Mouse (Mus musculus): ENCODE data around the gene Krt73. TPM values are rescaled to one million over a fixed set of nuclear protein-coding genes. Genes with fewer than 3 reads are reported as not detected.

Krt73 gene
- polyA plus RNA-seq (2015; fragmentation: Nextera tagmentation; extraction: Ambion mirVana), result 17.2 and 30.5 TPM in 2 replicates

DNA sequence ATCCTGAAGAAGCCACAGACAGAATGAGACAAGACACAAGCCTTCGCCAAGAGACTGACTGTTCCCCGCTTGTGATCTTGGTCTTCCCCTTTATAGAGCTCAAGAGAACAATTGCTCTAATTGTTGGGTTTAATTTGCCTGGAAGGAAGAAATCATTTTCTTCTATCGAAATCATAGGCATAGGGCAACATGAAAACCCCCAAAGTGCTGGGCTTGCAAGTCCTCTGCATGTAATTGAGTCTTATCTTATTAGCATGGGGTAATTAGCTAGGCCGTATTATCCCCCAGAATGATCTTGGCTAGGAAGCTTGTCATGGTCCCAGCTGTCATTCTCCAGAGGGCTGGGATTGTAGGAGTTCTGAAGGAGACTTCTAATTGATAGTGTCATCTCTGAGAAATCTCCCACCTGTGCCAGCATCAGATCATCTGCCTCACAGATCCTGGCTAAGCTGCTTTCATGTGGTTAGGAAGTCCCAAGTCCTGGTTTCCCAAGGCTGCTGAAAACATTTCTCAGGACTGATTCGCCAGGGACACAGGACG, at the start of gene Krt73:
Krt73 (minus strand) TSS at position 51 of the 540 bp plus-strand sequence.
- Histone ChIP-seq H3K4me3 (replicated peaks) (no peak within 1 kb of the TSS), H3K4me2 (replicated peaks) (no peak within 1 kb of the TSS), H3K4me1 (no peaks in the 10 kb centered on the region), H3K27me3 (peaks cover 3% of the 10 kb centered on the region; the same call in 1 of the 2 replicates), H3K27ac (replicated peaks) (no peak within 1 kb of the TSS), H3K36me3 (no peaks in the 10 kb centered on the region), H3K9ac (no peak within 1 kb of the TSS), H3K9me3 (replicated peaks) (no peaks in the 10 kb centered on the region)
- no peak for ATAC-seq (ENCODE audit: insufficient number of reproducible peaks, low FRiP score, low TSS enrichment, low read depth)
- WGBS, result 71% methylated on average over 6 of the region's 6 CpGs

DNA sequence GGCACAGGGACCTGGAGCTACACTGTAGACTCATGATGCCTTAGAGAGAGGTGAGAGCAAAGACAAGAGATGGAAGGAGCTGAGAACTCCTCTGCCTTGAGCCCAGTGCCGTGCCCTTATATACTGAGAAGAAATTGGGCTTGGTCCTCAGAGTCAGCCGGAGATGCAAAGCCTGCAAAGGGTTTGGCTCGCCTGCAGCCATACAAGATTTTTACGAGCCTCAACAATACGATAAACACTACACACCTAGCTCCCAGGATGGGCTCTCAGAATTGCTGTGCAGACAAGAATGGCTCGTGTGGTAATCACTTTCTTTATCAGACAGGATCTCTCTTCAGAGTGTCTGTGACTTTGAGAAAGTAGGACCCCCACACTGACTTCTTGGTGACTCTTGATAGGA, 48.5 kb upstream of the Krt73 start, which contains the start of gene Krt1:
Krt1 (minus strand) TSS at position 101 of the 400 bp plus-strand sequence.
- Histone ChIP-seq H3K4me2 (replicated peaks) (no peak within 1 kb of the TSS), H3K9me3 (replicated peaks) (no peaks in the 10 kb centered on the region), H3K27ac (replicated peaks) (no peak within 1 kb of the TSS), H3K9ac (no peak within 1 kb of the TSS), H3K4me1 (peaks cover 13% of the 10 kb centered on the region; the same call in 1 of the 2 replicates), H3K27me3 (peaks cover 6% of the 10 kb centered on the region), H3K36me3 (no peaks in the 10 kb centered on the region), H3K4me3 (replicated peaks) (0 out of 2 replicates have a peak within 1 kb of the TSS, but pooled peaks have one; percentile 3)
- ATAC-seq (ENCODE audit: insufficient number of reproducible peaks, low FRiP score, low TSS enrichment, low read depth), result no peak
- WGBS, result 68% methylated on average over 6 of the region's 6 CpGs

DNA sequence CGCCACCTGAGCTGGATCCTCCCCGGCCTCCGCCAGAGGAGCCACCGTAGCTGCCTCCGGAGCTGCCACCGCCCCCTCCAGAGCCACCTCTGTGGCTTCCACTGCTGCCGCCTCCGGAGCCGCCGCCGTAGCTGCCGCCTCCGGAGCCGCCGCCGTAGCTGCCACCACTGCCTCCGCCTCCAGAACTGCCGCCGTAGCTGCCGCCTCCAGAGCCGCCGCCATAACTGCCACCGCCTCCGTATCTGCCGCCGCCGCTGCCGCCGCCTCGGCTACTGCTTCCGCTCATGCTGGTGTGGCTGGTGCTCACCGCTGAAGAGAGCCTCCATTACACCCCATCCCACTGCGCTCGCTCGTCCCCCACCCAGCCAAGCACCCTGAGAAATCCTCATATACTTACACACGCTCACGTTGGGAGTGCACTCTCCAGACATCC, 43.8 kb upstream of the Krt73 start:
- Histone ChIP-seq H3K9ac (peak overlapping the region; percentile 45; the same call in 1 of the 2 replicates), H3K4me2 (replicated peaks) (peak overlapping the region; percentile 87), H3K4me3 (replicated peaks) (peak overlapping the region; percentile 50), H3K36me3 (no peaks in the 10 kb centered on the region), H3K9me3 (replicated peaks) (no peaks in the 10 kb centered on the region), H3K4me1 (peaks cover 5% of the 10 kb centered on the region; the same call in 1 of the 2 replicates), H3K27ac (replicated peaks) (peak overlapping the region; percentile 63; the same call in 1 of the 2 replicates), H3K27me3 (peaks cover 5% of the 10 kb centered on the region; the same call in 1 of the 2 replicates)
- under 1% methylated on average over 37 of the region's 37 CpGs for WGBS
- ATAC-seq (ENCODE audit: insufficient number of reproducible peaks, low FRiP score, low TSS enrichment, low read depth), result 0 out of 2 replicates have a peak, but pooled peaks have one; percentile 34

DNA sequence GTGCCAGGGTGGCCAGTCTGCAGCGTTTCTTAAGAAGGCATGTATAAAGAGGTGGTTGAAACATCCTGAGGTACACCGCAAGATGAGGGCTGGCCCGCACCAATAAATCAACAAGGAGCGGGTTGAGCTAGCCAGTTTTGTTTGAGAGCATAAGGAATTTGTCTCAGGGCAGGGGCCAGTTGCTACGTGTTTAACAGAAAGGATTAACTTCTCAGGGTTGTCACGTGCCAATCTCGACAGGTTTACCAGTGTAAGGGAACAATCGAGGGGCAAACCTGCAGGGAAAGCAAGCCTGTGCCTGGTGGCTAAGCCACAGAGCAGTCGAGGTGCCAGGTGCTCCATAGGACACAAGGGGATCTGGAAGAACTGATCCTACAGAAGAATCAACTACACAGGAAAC, 41.0 kb upstream of the Krt73 start:
- Histone ChIP-seq H3K36me3 (no peaks in the 10 kb centered on the region), H3K4me2 (replicated peaks) (no peak overlapping the region), H3K9ac (no peak overlapping the region), H3K27me3 (peaks cover 5% of the 10 kb centered on the region; the same call in 1 of the 2 replicates), H3K9me3 (replicated peaks) (no peaks in the 10 kb centered on the region), H3K4me3 (replicated peaks) (no peak overlapping the region), H3K4me1 (peaks cover 5% of the 10 kb centered on the region; the same call in 1 of the 2 replicates), H3K27ac (replicated peaks) (no peak overlapping the region)
- WGBS, result 57% methylated on average over 9 of the region's 9 CpGs
- ATAC-seq (ENCODE audit: insufficient number of reproducible peaks, low FRiP score, low TSS enrichment, low read depth), result no peak

DNA sequence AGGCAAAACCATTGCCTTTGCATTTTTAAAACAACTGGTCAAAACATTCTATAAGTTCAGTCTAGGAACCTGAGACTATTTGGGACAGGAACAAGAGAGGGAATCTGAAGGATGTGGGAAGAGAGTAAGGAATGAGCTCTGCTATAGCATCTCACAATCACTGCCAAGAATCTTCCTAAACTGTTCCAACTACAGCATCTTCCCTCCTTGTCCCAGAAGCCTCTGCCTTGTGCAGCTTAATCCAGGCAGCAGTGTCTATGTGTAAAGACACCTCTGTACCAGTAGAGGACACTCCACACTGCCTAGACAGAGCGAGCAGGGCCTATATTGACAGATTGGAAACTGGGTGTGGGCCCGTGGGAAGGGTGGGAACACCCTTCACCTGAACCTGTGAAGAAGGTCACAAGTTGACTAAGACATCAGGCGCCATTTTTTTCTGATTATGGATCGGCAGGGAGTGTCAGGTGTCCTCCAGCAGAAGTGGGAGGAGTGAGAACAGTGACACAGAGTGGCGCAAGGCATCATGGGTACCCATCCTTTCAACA, 32.7 kb upstream of the Krt73 start:
- Histone ChIP-seq H3K4me2 (replicated peaks) (no peak overlapping the region), H3K4me1 (no peaks in the 10 kb centered on the region), H3K9me3 (replicated peaks) (no peaks in the 10 kb centered on the region), H3K27ac (replicated peaks) (no peak overlapping the region), H3K36me3 (no peaks in the 10 kb centered on the region), H3K4me3 (replicated peaks) (no peak overlapping the region), H3K27me3 (no peaks in the 10 kb centered on the region), H3K9ac (no peak overlapping the region)
- no peak for ATAC-seq (ENCODE audit: insufficient number of reproducible peaks, low FRiP score, low TSS enrichment, low read depth)
- WGBS, result 61% methylated on average over 5 of the region's 5 CpGs

DNA sequence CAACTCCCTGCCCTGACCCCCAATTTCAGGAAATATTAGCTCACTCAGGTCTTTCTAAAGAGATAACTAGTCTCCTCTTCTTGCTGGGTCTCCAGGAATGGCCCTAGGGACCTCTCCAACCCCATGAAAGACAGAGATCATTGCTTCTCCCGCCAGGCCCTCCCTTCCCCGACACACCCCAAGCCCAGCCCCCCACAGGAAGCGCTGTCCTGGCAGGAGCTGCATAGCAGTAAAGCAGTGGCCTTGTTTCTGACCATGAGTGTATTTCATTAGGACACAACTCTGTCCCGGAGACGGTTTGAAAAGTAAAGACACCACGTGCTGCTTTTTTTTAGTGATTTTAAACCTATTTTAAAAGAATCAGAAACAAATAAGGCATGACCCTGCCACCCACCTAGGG, 31.0 kb upstream of the Krt73 start:
- no peak overlapping the region for H3K4me3 ChIP-seq (replicated peaks)
- H3K27me3 ChIP-seq, result no peaks in the 10 kb centered on the region
- 23% methylated on average over 6 of the region's 6 CpGs for WGBS
- no peak for ATAC-seq (ENCODE audit: insufficient number of reproducible peaks, low FRiP score, low TSS enrichment, low read depth)
- no peaks in the 10 kb centered on the region for H3K4me1 ChIP-seq
- no peaks in the 10 kb centered on the region for H3K36me3 ChIP-seq
- H3K4me2 ChIP-seq (replicated peaks), result no peak overlapping the region
- H3K27ac ChIP-seq (replicated peaks), result no peak overlapping the region
- H3K9ac ChIP-seq, result no peak overlapping the region
- H3K9me3 ChIP-seq (replicated peaks), result no peaks in the 10 kb centered on the region

DNA sequence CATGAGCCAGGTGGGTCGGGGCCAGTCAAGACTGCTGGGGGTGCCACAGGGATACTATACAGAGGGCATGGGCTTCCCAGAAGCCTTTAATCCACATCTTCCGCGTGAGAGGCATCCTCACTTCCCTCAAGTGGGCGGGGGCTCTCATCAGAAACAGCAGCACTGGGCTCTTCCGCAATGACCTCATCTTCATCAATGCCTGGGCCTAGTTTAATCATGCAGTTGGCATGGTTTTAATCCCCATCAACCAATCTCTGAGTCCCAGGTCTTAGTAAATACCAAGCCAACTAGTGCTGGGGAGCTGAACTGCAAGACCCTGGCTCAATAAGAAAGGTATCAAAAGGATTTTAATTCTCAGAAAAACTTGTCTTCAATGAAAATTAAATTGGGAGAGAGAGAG, 27.3 kb upstream of the Krt73 start:
- 53% methylated on average over 5 of the region's 5 CpGs for WGBS

DNA sequence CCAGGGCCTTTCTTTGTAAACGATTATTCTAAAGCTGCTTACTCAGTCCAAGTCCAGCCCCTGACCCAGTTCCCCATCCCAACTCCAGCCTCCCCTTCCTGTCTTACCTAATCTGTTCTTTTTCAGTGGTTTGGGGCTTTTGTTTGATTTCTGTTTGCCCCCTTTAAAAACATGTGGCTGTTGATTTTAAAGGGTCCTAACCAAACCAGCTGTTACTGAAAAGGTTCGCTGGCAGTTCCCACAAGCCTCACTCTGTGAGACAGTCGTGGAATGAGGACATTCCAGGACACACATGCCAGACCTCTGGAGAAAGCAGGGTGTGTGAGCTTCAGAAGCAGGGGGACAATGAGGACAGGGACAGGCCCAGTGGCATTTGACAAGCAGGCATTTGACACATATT, 19.6 kb upstream of the Krt73 start:
- Histone ChIP-seq H3K4me2 (replicated peaks) (no peak overlapping the region), H3K9me3 (replicated peaks) (no peaks in the 10 kb centered on the region), H3K27ac (replicated peaks) (no peak overlapping the region), H3K4me3 (replicated peaks) (no peak overlapping the region), H3K4me1 (no peaks in the 10 kb centered on the region), H3K27me3 (no peaks in the 10 kb centered on the region), H3K9ac (no peak overlapping the region), H3K36me3 (no peaks in the 10 kb centered on the region)
- ATAC-seq (ENCODE audit: insufficient number of reproducible peaks, low FRiP score, low TSS enrichment, low read depth), result no peak
- 19% methylated on average over 3 of the region's 3 CpGs for WGBS

More for the DNA sequence above, 27.3 kb upstream of the Krt73 start:
- no peak overlapping the region for H3K4me2 ChIP-seq (replicated peaks)
- no peaks in the 10 kb centered on the region for H3K27me3 ChIP-seq
- ATAC-seq (ENCODE audit: insufficient number of reproducible peaks, low FRiP score, low TSS enrichment, low read depth), result no peak
- no peaks in the 10 kb centered on the region for H3K9me3 ChIP-seq (replicated peaks)
- H3K4me1 ChIP-seq, result no peaks in the 10 kb centered on the region
- H3K4me3 ChIP-seq (replicated peaks), result no peak overlapping the region
- no peaks in the 10 kb centered on the region for H3K36me3 ChIP-seq
- H3K9ac ChIP-seq, result no peak overlapping the region
- no peak overlapping the region for H3K27ac ChIP-seq (replicated peaks)

DNA sequence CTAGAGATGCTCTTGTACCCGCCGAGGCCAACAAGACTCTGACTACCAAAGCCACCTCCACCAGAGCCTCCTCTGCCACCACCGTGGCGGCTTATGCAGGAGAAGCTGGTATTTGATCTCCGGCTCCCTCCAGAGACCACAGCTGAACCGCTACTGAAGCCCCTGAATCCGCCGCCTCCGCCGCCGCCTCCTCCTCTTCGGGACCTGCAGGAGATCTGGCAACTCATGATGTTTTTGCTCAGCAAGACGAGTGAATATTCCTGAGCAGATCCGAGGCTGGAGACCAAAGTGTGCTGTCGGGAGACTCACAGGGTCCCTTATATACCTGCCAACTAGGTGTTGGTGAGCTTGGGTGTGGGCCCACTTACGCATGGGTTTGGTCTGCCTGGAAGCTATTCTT, 15.7 kb upstream of the Krt73 start, which contains the start of gene Krt2:
Krt2 (minus strand) TSS at position 295 of the 400 bp plus-strand sequence.
- Histone ChIP-seq H3K27me3 (0 out of 2 replicates have a peak, but pooled peaks cover 2% of the 10 kb centered on the region), H3K4me1 (no peaks in the 10 kb centered on the region), H3K9ac (no peak within 1 kb of the TSS), H3K27ac (replicated peaks) (no peak within 1 kb of the TSS), H3K36me3 (no peaks in the 10 kb centered on the region), H3K4me3 (replicated peaks) (no peak within 1 kb of the TSS), H3K4me2 (replicated peaks) (no peak within 1 kb of the TSS), H3K9me3 (replicated peaks) (no peaks in the 10 kb centered on the region)
- WGBS, result 78% methylated on average over 16 of the region's 16 CpGs
- no peak for ATAC-seq (ENCODE audit: insufficient number of reproducible peaks, low FRiP score, low TSS enrichment, low read depth)

DNA sequence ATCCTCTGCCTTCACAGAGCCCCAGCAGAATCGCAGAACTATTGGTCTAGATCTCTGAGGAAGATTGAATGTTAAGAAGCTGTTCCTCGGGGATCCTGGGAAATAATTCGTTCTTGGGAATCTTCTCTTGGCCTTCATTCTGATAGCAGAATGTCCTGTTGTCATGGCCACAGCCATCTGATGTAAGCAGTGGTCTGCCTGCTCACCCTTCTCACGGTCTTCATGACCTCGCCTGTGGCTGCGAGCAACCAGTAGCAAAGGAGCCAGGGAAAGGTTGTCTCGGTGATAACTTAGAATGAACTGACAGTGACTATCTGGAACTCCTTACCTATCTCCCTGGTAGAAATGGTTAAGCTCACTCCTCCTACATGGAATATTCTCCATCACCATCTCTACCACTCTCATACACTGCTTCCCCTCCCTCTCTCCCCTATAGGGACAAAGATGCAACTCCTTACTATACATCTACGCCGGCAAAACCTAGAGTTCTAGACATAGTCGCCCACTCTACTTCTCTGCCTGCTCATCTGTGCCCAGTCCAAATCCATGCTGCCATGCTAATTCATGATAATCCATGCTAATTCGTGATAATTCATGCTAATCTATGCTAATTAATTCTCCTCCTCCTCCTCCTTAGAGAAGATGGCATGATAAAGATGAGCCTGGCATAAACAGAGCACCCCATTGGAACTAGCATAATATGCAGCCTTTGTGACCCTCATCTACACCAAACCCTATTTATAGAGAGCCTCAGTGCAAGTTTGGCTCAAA, 1.1 kb upstream of the Krt73 start:
- 82% methylated on average over 11 of the region's 11 CpGs for WGBS
- no peak overlapping the region for H3K9ac ChIP-seq
- H3K27ac ChIP-seq (replicated peaks), result no peak overlapping the region
- H3K4me2 ChIP-seq (replicated peaks), result no peak overlapping the region
- no peak for ATAC-seq (ENCODE audit: insufficient number of reproducible peaks, low FRiP score, low TSS enrichment, low read depth)
- no peaks in the 10 kb centered on the region for H3K36me3 ChIP-seq
- H3K27me3 ChIP-seq, result peaks cover 3% of the 10 kb centered on the region; the same call in 1 of the 2 replicates
- no peak overlapping the region for H3K4me3 ChIP-seq (replicated peaks)
- H3K9me3 ChIP-seq (replicated peaks), result no peaks in the 10 kb centered on the region
- no peaks in the 10 kb centered on the region for H3K4me1 ChIP-seq

DNA sequence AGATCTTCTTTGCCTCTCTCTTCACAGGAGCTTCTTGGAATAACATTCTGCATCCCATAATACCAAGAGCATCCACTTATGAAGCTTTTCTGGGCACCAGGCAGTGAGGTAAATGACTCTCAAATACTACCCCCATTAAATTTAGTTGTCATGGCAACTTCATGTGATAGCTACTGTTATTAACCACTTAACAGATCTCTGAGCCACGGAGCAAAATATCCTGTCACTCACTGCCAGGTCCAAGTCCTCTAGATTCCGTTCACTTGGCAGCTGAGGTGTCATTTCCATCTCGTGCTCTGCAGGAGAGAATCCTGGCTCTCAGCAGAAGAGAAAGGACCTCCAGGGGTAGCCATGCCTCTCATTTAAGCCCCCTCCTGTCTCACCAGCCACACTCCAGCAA, 11.3 kb downstream of the Krt73 start:
- ATAC-seq (ENCODE audit: insufficient number of reproducible peaks, low FRiP score, low TSS enrichment, low read depth), result no peak
- Histone ChIP-seq H3K9ac (no peak overlapping the region), H3K27ac (replicated peaks) (no peak overlapping the region), H3K9me3 (replicated peaks) (no peaks in the 10 kb centered on the region), H3K4me1 (no peaks in the 10 kb centered on the region), H3K4me2 (replicated peaks) (no peak overlapping the region), H3K36me3 (no peaks in the 10 kb centered on the region), H3K27me3 (no peaks in the 10 kb centered on the region), H3K4me3 (replicated peaks) (no peak overlapping the region)
- WGBS, result 32% methylated on average over 3 of the region's 3 CpGs

All from embryonic facial prominence, embryonic 15.5 days (tissue).